Mouse (Mus musculus) hindbrain, embryonic 15.5 days (tissue): Measurements from ENCODE around the gene Zfp846. TPM values are rescaled to one million over a fixed set of nuclear protein-coding genes. Genes with fewer than 3 reads are reported as not detected.
A peak's percentile ranks its signal among the peaks of the same experiment; 100 is the strongest.
"Not testable (repeated sequence)": the region's sequence is repeated elsewhere in the genome, so short reads cannot be mapped to it uniquely, and the experiment has no call there.

ENCODE experiments used
- ATAC-seq: fragments of 200-750 bp; cut with Nextera tagmentation; 2 replicates; pipeline ENCODE4 v1.8.0; 2017; ENCODE audit warnings: low read depth, moderate number of reproducible peaks, moderate TSS enrichment; ENCODE audit not compliant: low FRiP score
- H3K27ac ChIP-seq: fragments of 300-500 bp; sonication (generic); replicated peaks from 2 replicates; pipeline ENCODE4 v1.5.1; 2015; ENCODE audit warnings: mild to moderate bottlenecking, inconsistent platforms
- H3K27me3 ChIP-seq: fragments of 300-500 bp; sonication (generic); 2 replicates; pipeline ENCODE4 v1.6.1; 2015; ENCODE audit warnings: control low read depth, inconsistent platforms
- H3K36me3 ChIP-seq: fragments of 300-500 bp; sonication (generic); 2 replicates; pipeline ENCODE4 v1.6.1; 2015; ENCODE audit warnings: control low read depth, inconsistent platforms
- H3K4me1 ChIP-seq: fragments of 300-500 bp; sonication (generic); replicated peaks from 2 replicates; pipeline ENCODE4 v1.6.1; 2015; ENCODE audit warnings: control low read depth, inconsistent platforms
- H3K4me2 ChIP-seq: fragments of 300-500 bp; sonication (generic); 2 replicates; pipeline ENCODE4 v1.6.1; 2015; ENCODE audit warnings: moderate library complexity, mild to moderate bottlenecking, inconsistent platforms
- H3K4me3 ChIP-seq: fragments of 300-500 bp; sonication (generic); 2 replicates; pipeline ENCODE4 v1.5.1; 2015; ENCODE audit warnings: mild to moderate bottlenecking, inconsistent platforms
- H3K9ac ChIP-seq: fragments of 300-500 bp; sonication (generic); 2 replicates; pipeline ENCODE4 v1.6.1; 2015; ENCODE audit warnings: inconsistent platforms
- H3K9me3 ChIP-seq: fragments of 300-500 bp; sonication (generic); 2 replicates; pipeline ENCODE4 v1.6.1; 2016; ENCODE audit warnings: control low read depth, inconsistent platforms
- WGBS: fragments of 180-500 bp; shearing (Covaris S2); methylation state at CpG from one replicate; pipeline ENCODE4 v1.1.7; 2015; 5-methylcytosine and 5-hydroxymethylcytosine counted together
- polyA plus RNA-seq: library from polyadenylated mRNA; unstranded; fragments of >200 nt; fragmentation: Nextera tagmentation; extraction: Ambion mirVana; gene quantifications from 2 replicates; pipeline ENCODE4 v1.2.1, GENCODE M21; 2015

Gene Zfp846
- polyA plus RNA-seq, 1 experiment from 2014 or later: 45.3 TPM

DNA sequence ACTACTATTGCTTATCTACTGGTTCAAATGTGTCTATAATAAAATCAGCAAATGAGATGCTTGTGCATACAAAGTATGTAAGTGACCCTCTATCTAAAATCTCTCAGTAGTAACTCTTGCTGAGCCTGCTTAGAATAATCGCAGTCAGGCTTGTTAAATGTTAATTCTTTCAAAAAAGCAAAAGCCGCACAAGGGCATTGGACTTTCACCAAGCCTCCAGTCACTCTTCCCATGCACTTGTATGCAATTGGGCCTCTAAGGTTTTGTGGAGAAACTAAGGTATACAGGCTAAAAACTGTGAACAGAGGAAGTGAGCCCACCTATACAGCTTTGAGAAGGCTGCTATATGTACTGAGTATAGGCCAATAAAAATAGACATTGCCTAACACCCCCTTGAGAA, 4.5 kb upstream of the Zfp846 start:
- peaks cover 36% of the 10 kb centered on the region for H3K27me3 ChIP-seq
- H3K4me3 ChIP-seq: no peak overlapping the region
- no peak overlapping the region for H3K4me2 ChIP-seq
- H3K9me3 ChIP-seq: no peaks in the 10 kb centered on the region
- no peaks in the 10 kb centered on the region; the same call in 1 of the 2 replicates for H3K4me1 ChIP-seq
- no peak for ATAC-seq
- no peak overlapping the region for H3K9ac ChIP-seq
- H3K36me3 ChIP-seq: no peaks in the 10 kb centered on the region
- 85% methylated on average over 2 of the region's 2 CpGs for WGBS
- H3K27ac ChIP-seq: no peak overlapping the region

DNA sequence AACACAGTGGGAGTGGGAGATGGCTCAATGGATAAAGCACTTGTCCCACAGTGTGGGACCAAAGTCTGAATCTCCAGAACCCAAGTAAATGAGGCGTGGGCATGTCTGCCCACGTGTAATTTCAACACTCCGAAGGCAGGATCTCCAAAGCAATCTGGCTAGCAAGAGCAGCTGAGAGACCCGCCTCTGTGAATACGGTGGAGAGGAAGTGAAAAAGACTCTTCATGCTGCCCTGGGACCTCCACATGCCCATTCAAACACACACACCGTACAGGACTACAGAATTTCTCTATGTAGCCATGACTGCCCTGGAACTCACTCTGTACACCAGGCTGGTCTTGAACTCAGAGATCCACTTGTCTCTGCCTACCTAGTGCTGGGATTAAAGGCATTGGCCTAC, 20.2 kb downstream of the Zfp846 start:
- H3K4me1 ChIP-seq: peaks cover 2% of the 10 kb centered on the region
- peaks cover 34% of the 10 kb centered on the region for H3K36me3 ChIP-seq
- no peak overlapping the region for H3K27ac ChIP-seq
- H3K4me3 ChIP-seq: no peak overlapping the region
- 81% methylated on average over 6 of the region's 6 CpGs for WGBS
- no peaks in the 10 kb centered on the region for H3K27me3 ChIP-seq
- ATAC-seq: no peak
- no peak overlapping the region for H3K9ac ChIP-seq
- H3K4me2 ChIP-seq: no peak overlapping the region
- H3K9me3 ChIP-seq: no peaks in the 10 kb centered on the region

DNA sequence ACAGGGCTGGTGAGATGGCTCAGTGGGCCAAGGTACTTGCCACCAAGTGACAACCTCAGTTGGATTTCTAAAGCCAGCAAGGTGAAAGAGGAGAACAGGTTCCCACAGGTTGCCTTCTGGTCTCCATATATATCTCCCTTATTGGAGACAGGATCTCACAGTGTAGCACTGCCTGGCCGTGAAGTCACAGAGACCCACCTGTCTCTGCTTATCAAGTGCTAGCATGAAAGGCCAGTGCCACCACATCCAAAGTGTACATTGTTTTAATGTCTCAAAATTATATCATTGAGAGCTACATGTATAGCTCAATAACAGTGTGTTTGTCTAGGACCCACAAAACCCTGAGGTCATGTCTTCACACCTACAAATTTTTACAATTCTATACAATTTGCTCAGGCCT, 25.2 kb downstream of the Zfp846 start:
- Histone ChIP-seq H3K27ac (peak overlapping the region; percentile 99; the same call in 1 of the 2 replicates), H3K9ac (no peak overlapping the region; the same call in 1 of the 2 replicates), H3K9me3 (no peaks in the 10 kb centered on the region), H3K4me2 (peak overlapping the region; percentile 60), H3K36me3 (peaks cover 20% of the 10 kb centered on the region), H3K4me3 (no peak overlapping the region), H3K27me3 (no peaks in the 10 kb centered on the region), H3K4me1 (peaks cover 14% of the 10 kb centered on the region)
- no peak for ATAC-seq
- 98% methylated on average over 1 of the region's 1 CpGs for WGBS

DNA sequence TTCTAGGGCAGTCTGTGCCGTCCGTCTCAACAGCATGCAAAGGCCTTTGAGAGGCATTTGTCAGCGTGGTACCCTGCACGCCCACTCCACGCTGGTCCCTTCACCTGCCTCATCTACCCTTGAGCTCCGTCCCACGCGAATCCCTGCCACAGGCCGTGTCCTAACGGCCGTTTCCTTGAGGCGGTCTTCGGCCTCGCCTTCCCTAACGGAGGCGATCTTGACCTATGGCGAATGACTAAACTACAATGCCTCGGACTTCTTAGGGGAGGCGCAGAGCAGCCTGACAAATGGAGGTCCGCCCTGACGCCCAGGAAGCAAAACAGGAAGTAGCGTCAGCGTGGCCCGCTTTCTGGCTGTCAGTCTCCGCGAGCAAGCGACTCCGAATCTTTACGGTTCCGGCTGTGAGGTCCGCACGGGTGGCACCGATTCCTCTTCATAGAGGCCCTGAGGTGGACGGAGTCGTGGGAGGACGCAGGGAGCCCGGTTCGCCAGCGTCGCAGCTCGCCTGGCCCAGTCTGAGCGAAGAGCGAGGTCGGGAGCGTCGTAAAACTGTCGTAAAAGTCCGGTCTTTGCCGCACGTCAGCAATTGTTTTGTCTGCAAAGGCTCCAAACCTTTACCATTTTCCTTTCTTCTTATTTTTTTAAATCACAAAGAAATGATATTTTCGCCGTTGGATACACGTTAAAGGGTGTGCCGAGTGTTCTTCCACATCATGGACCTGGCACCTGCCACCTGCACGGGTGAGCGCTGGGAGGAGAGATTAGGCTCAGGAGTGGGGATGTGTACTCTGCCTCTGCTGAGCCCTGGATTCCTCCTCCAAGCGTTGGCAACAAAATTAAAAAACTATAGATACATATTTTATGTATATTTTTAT, 26.2 kb downstream of the Zfp846 start:
- Histone ChIP-seq H3K27ac (peak overlapping the region; percentile 99), H3K9me3 (no peaks in the 10 kb centered on the region), H3K27me3 (no peaks in the 10 kb centered on the region), H3K9ac (peak overlapping the region; percentile 83), H3K4me1 (peaks cover 14% of the 10 kb centered on the region), H3K4me3 (peak overlapping the region; percentile 68), H3K4me2 (peak overlapping the region; percentile 60), H3K36me3 (peaks cover 13% of the 10 kb centered on the region)
- under 1% methylated on average over 57 of the region's 57 CpGs for WGBS
- ATAC-seq: peak; percentile 93

DNA sequence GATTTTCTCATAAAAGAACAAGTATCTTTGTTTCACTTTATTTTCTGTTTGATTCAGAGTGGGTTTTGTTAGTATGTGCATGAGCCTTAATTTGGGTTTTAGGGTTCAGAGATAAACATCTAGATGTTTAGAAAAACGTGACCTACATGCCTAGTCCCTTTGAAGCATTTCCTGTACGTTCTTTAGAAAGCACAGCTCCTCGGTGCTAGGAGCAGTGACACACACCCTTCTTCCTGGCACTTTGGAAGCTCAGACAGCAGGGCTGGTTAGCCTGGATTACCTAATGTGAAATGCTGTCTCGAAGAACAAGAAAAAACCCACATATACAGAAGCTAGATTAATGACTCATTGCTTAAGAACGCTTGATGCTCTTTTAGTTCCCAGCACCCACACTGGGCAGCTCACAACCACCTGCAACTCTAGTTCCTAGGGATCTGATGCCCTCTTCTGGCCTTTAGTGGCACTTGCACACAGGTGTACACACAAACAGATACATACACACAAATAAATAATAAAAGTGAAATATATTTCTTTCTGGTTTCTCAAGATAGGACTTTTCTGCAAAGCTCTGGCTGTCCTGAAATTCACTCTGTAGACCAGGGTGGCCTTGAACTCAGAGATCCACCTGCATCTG, 28.9 kb downstream of the Zfp846 start:
- no peak overlapping the region for H3K9ac ChIP-seq
- no peaks in the 10 kb centered on the region for H3K27me3 ChIP-seq
- no peak for ATAC-seq
- WGBS: 92% methylated on average over 5 of the region's 5 CpGs
- no peaks in the 10 kb centered on the region for H3K9me3 ChIP-seq
- no peak overlapping the region for H3K4me3 ChIP-seq
- peaks cover 9% of the 10 kb centered on the region for H3K36me3 ChIP-seq
- no peak overlapping the region for H3K27ac ChIP-seq
- peaks cover 14% of the 10 kb centered on the region for H3K4me1 ChIP-seq
- no peak overlapping the region for H3K4me2 ChIP-seq

DNA sequence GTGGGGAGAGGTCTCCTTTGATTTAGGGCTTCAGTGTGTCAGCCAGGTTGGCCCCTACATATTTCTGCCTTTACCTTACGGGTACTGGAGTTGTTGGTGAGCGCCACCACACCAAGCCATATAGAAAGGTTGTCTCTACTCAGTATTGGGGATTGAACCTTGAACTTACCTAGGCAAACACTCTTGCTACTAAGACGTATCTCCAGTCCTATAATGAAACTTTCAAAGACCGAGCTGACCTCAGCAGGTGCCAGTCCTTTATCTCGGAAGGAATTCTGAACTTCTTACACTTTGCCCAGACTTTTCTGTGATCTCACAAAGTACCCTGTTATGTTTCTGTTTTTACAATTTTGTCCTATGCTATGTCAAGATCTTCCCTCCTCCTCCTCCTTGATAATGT, 30.9 kb downstream of the Zfp846 start:
- no peak overlapping the region for H3K9ac ChIP-seq
- H3K27ac ChIP-seq: no peak overlapping the region
- peaks cover 14% of the 10 kb centered on the region for H3K36me3 ChIP-seq
- no peaks in the 10 kb centered on the region for H3K9me3 ChIP-seq
- WGBS: 83% methylated on average over 5 of the region's 5 CpGs
- peaks cover 6% of the 10 kb centered on the region; the same call in 1 of the 2 replicates for H3K4me1 ChIP-seq
- no peak overlapping the region for H3K4me2 ChIP-seq
- no peaks in the 10 kb centered on the region for H3K27me3 ChIP-seq
- ATAC-seq: no peak
- no peak overlapping the region for H3K4me3 ChIP-seq

DNA sequence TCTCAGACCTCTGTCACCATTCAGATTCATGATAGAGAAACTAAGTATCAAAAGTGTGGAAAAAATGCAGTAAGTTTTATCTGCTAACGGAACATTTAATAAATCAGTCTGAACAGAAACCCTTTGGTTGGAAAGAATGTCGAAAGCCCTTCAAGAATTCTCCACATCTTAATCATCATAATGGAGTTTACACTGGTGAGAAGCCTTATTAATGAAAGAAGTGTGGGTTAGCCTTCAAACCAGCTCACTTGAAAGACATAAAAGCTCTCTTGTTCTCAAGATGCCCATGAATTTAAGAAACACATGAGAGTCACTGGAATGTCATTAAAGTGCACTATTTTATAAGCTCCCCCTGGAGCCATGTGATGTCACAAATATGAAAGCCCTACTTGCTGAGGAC, 35.6 kb downstream of the Zfp846 start:
- H3K27ac ChIP-seq: no peak overlapping the region
- H3K27me3 ChIP-seq: no peaks in the 10 kb centered on the region
- no peak overlapping the region for H3K9ac ChIP-seq
- H3K9me3 ChIP-seq: no peaks in the 10 kb centered on the region
- no peaks in the 10 kb centered on the region for H3K4me1 ChIP-seq
- H3K36me3 ChIP-seq: peaks cover 7% of the 10 kb centered on the region; the same call in 1 of the 2 replicates
- no peak overlapping the region for H3K4me3 ChIP-seq
- no peak overlapping the region for H3K4me2 ChIP-seq
- 90% methylated on average over 2 of the region's 2 CpGs for WGBS
- no peak for ATAC-seq

DNA sequence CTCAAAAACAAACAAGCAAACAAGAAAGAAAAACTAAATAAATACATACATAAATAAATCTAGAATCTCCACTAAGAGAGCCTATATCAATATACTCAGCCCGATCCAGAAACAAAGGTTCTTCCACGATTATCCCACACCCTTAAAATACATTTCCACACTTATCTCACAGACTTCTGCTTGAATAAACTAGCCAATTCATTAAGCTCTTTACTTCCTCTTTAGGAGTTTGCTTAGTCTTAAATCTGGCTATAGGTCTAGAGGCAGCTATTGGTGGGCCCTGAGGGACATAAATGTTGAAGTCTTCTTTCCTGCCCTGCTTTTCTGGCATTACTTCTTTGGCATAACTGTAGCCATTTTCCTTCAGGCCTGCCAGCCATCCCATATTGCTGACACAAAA, 50.2 kb downstream of the Zfp846 start:
- 96% methylated on average over 2 of the region's 2 CpGs for WGBS
- ATAC-seq: no peak
- Histone ChIP-seq H3K9me3 (no peaks in the 10 kb centered on the region), H3K27me3 (no peaks in the 10 kb centered on the region), H3K4me2 (no peak overlapping the region), H3K27ac (no peak overlapping the region), H3K4me3 (no peak overlapping the region), H3K36me3 (peaks cover 4% of the 10 kb centered on the region), H3K9ac (no peak overlapping the region), H3K4me1 (no peaks in the 10 kb centered on the region)

DNA sequence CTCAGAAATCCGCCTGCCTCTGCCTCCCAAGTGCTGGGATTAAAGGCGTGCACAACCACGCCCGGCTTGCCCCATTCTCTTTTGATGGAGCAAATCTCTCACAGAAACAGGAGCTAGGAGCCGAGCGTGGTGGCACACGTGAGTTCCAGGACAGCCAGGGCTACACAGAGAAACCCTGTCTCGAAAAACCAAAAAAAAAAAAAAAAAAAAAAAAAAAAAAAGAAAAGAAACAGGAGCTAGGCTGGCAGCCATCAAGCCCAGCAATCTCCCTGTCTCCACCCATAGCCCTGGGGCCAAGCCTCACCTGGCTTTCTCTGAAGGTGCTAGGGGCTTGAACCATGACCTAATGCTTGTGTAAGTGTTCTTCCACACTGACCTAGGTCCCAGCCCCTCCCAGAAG, 54.6 kb downstream of the Zfp846 start:
- not testable (repeated sequence) for H3K9me3 ChIP-seq, ATAC-seq, H3K9ac ChIP-seq, H3K4me1 ChIP-seq, H3K27me3 ChIP-seq, H3K4me2 ChIP-seq, H3K27ac ChIP-seq, H3K4me3 ChIP-seq
- 96% methylated on average over 8 of the region's 8 CpGs for WGBS
- H3K36me3 ChIP-seq: peaks cover 15% of the 10 kb centered on the region; the same call in 1 of the 2 replicates

DNA sequence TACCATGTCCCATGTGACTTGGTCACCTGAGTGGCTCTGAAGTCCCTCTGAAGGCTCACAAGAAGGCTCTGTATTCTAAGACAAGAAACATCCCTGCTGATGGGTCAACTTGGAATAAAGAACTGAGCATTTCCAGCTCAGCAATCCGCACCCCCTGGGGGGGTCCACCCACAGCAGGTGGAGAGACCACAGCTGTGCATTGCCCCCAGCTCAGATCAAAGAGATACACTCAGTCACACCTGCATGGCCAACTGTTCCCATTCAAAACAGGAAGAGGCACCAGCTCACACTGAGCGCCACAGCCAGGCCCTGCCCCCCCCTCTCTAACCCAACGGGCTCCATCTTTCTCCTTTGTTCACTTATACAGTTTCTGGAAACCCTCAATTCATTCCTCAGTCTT, 55.2 kb downstream of the Zfp846 start:
- WGBS: 72% methylated on average over 3 of the region's 3 CpGs
- Histone ChIP-seq H3K4me1 (peaks cover 15% of the 10 kb centered on the region), H3K4me3 (no peak overlapping the region), H3K36me3 (peaks cover 15% of the 10 kb centered on the region; the same call in 1 of the 2 replicates), H3K9me3 (no peaks in the 10 kb centered on the region), H3K4me2 (no peak overlapping the region), H3K9ac (no peak overlapping the region), H3K27ac (no peak overlapping the region), H3K27me3 (no peaks in the 10 kb centered on the region)
- peak; percentile 49; the same call in 1 of the 2 replicates for ATAC-seq

DNA sequence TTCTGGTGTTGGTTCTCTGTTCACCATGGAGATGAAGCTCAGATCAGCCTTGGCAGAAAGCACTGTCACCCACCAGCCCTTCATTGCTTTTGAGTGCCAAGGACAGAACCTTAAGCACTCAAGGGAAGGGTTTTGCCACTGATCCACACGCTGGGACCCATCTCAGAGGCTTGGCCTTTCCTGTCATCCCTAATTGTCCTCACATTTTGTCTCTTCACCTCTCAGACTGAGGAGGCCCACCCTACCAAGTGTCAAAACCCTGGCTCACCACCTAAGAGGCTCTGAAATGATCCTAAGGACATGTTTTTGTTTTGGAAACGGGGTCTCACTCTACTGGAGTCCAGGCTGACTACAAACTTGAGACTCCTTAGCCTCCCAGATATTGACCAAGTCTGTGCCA, 55.7 kb downstream of the Zfp846 start:
- 85% methylated on average over 2 of the region's 2 CpGs for WGBS
- H3K4me3 ChIP-seq: no peak overlapping the region
- H3K27me3 ChIP-seq: no peaks in the 10 kb centered on the region
- no peak overlapping the region for H3K9ac ChIP-seq
- H3K36me3 ChIP-seq: peaks cover 15% of the 10 kb centered on the region; the same call in 1 of the 2 replicates
- no peak overlapping the region for H3K4me2 ChIP-seq
- no peak for ATAC-seq
- H3K9me3 ChIP-seq: no peaks in the 10 kb centered on the region
- H3K4me1 ChIP-seq: peaks cover 20% of the 10 kb centered on the region
- no peak overlapping the region for H3K27ac ChIP-seq

DNA sequence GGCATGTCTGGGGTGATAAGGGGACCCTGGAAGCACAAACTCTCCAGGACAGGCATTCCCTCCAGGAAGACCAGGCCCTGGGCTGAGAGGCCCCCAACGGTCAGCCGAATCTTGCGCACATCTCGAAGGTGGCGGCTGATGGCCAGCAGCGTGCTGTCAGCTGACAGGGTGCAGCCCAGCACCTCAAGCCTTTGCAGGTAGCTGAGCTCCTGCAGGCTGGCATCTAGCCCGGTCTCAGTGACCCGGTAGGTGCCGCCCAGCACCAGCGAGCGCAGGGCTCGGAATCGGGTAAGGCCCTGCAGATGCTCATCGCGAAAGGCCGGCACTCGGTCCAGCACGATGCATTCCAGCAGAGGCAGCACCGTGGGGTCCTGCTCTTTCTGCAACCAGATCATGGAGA, 57.5 kb downstream of the Zfp846 start:
- WGBS: 95% methylated on average over 19 of the region's 19 CpGs

More for the DNA sequence above, 57.5 kb downstream of the Zfp846 start:
- no peaks in the 10 kb centered on the region for H3K27me3 ChIP-seq
- no peak overlapping the region for H3K27ac ChIP-seq
- H3K9me3 ChIP-seq: no peaks in the 10 kb centered on the region
- peaks cover 15% of the 10 kb centered on the region; the same call in 1 of the 2 replicates for H3K36me3 ChIP-seq
- H3K4me1 ChIP-seq: peaks cover 27% of the 10 kb centered on the region
- H3K4me3 ChIP-seq: no peak overlapping the region
- no peak for ATAC-seq
- H3K4me2 ChIP-seq: no peak overlapping the region
- H3K9ac ChIP-seq: no peak overlapping the region
